Mouse (Mus musculus) hindbrain, embryonic 15.5 days (tissue): ENCODE results near the gene Abhd17b. TPM values are rescaled to one million over a fixed set of nuclear protein-coding genes. Genes with fewer than 3 reads are reported as not detected.

Source experiments
- ATAC-seq: fragments of 200-750 bp; cut with Nextera tagmentation; 2 replicates; pipeline ENCODE4 v1.8.0; 2017; ENCODE audit warnings: low read depth, moderate number of reproducible peaks, moderate TSS enrichment; ENCODE audit not compliant: low FRiP score
- H3K27ac ChIP-seq: fragments of 300-500 bp; sonication (generic); replicated peaks from 2 replicates; pipeline ENCODE4 v1.5.1; 2015; ENCODE audit warnings: mild to moderate bottlenecking, inconsistent platforms
- H3K27me3 ChIP-seq: fragments of 300-500 bp; sonication (generic); 2 replicates; pipeline ENCODE4 v1.6.1; 2015; ENCODE audit warnings: control low read depth, inconsistent platforms
- H3K36me3 ChIP-seq: fragments of 300-500 bp; sonication (generic); 2 replicates; pipeline ENCODE4 v1.6.1; 2015; ENCODE audit warnings: control low read depth, inconsistent platforms
- H3K4me1 ChIP-seq: fragments of 300-500 bp; sonication (generic); replicated peaks from 2 replicates; pipeline ENCODE4 v1.6.1; 2015; ENCODE audit warnings: control low read depth, inconsistent platforms
- H3K4me2 ChIP-seq: fragments of 300-500 bp; sonication (generic); 2 replicates; pipeline ENCODE4 v1.6.1; 2015; ENCODE audit warnings: moderate library complexity, mild to moderate bottlenecking, inconsistent platforms
- H3K4me3 ChIP-seq: fragments of 300-500 bp; sonication (generic); 2 replicates; pipeline ENCODE4 v1.5.1; 2015; ENCODE audit warnings: mild to moderate bottlenecking, inconsistent platforms
- H3K9ac ChIP-seq: fragments of 300-500 bp; sonication (generic); 2 replicates; pipeline ENCODE4 v1.6.1; 2015; ENCODE audit warnings: inconsistent platforms
- H3K9me3 ChIP-seq: fragments of 300-500 bp; sonication (generic); 2 replicates; pipeline ENCODE4 v1.6.1; 2016; ENCODE audit warnings: control low read depth, inconsistent platforms
- WGBS: fragments of 180-500 bp; shearing (Covaris S2); methylation state at CpG from one replicate; pipeline ENCODE4 v1.1.7; 2015; 5-methylcytosine and 5-hydroxymethylcytosine counted together
- polyA plus RNA-seq: library from polyadenylated mRNA; unstranded; fragments of >200 nt; fragmentation: Nextera tagmentation; extraction: Ambion mirVana; gene quantifications from 2 replicates; pipeline ENCODE4 v1.2.1, GENCODE M21; 2015

Abhd17b gene
- polyA plus RNA-seq, 1 experiment from 2014 or later: 38.8 TPM

GRCm38 (mm10) chr19:21660734-21661133 is 7.7 kb downstream of the Abhd17b start:
- no peaks in the 10 kb centered on the region for H3K9me3 ChIP-seq
- no peak overlapping the region for H3K9ac ChIP-seq
- 68% methylated on average over 1 of the region's 1 CpGs for WGBS

GRCm38 (mm10) chr19:21663756-21664456 is 10.9 kb downstream of the Abhd17b start:
- no peak for ATAC-seq
- H3K36me3 ChIP-seq: no peaks in the 10 kb centered on the region
- no peak overlapping the region for H3K27ac ChIP-seq
- H3K27me3 ChIP-seq: no peaks in the 10 kb centered on the region
- no peak overlapping the region for H3K4me2 ChIP-seq
- H3K9ac ChIP-seq: no peak overlapping the region
- no peaks in the 10 kb centered on the region for H3K9me3 ChIP-seq
- H3K4me3 ChIP-seq: no peak overlapping the region
- WGBS: 90% methylated on average over 4 of the region's 4 CpGs
- H3K4me1 ChIP-seq: no peaks in the 10 kb centered on the region

More at GRCm38 (mm10) chr19:21660734-21661133, 7.7 kb downstream of the Abhd17b start:
- no peak for ATAC-seq
- Histone ChIP-seq H3K36me3 (no peaks in the 10 kb centered on the region), H3K27me3 (no peaks in the 10 kb centered on the region), H3K4me3 (no peak overlapping the region), H3K4me1 (peaks cover 7% of the 10 kb centered on the region), H3K4me2 (no peak overlapping the region), H3K27ac (no peak overlapping the region)

DNA sequence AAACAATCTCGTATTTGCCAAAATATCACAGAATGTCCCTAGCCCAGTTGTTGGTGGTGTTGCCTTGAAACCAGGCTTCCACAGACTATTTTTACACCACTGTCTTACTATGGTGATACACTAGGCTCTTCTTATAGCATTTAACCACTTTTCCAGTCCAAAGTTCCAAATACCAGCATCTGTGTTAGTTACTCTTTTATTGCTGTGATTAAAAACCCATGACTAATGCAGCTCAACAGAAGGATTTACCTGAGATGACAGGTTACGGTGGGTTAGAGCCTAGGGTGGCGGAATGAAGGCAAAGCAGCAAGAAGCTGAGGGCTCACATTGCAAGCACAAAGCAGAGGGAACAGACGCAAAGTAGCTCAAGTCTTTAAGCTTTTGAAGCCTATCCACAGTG is 16.7 kb downstream of the Abhd17b start:
- 94% methylated on average over 4 of the region's 4 CpGs for WGBS
- H3K9ac ChIP-seq: no peak overlapping the region

GRCm38 (mm10) chr19:21674354-21675096 is 21.5 kb downstream of the Abhd17b start:
- no peaks in the 10 kb centered on the region for H3K27me3 ChIP-seq
- H3K9me3 ChIP-seq: no peaks in the 10 kb centered on the region; the same call in 1 of the 2 replicates
- H3K4me3 ChIP-seq: no peak overlapping the region
- no peaks in the 10 kb centered on the region for H3K4me1 ChIP-seq
- ATAC-seq: no peak
- no peak overlapping the region for H3K9ac ChIP-seq
- H3K36me3 ChIP-seq: 0 out of 2 replicates have a peak, but pooled peaks cover 5% of the 10 kb centered on the region
- H3K4me2 ChIP-seq: no peak overlapping the region
- 97% methylated on average over 17 of the region's 17 CpGs for WGBS
- H3K27ac ChIP-seq: no peak overlapping the region

More for the DNA sequence above, 16.7 kb downstream of the Abhd17b start:
- Histone ChIP-seq H3K4me3 (no peak overlapping the region), H3K4me1 (no peaks in the 10 kb centered on the region), H3K36me3 (no peaks in the 10 kb centered on the region), H3K4me2 (no peak overlapping the region), H3K9me3 (no peaks in the 10 kb centered on the region; the same call in 1 of the 2 replicates), H3K27me3 (no peaks in the 10 kb centered on the region), H3K27ac (no peak overlapping the region)
- ATAC-seq: no peak

DNA sequence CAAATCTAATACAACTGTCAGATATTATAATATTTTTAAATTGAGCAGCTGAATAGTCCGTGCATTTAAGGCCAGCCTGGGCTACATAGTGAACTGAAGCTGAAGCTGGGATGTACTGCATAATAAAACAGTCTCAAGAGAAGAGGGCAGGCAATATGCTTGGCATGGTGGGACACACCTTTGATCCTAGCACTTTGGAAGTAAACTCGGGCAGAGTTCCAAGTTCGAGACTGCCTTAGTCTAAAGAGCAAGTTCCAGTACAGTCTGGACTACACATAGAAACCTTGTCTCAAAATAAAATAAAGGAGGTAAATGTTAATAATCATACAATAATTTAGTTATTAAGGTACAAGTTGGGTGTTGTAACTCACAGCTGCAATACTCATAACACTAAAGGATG is 27.1 kb downstream of the Abhd17b start:
- H3K27me3 ChIP-seq: no peaks in the 10 kb centered on the region
- WGBS: 98% methylated on average over 3 of the region's 3 CpGs
- H3K9me3 ChIP-seq: no peaks in the 10 kb centered on the region
- no peak for ATAC-seq
- H3K4me1 ChIP-seq: no peaks in the 10 kb centered on the region
- H3K4me3 ChIP-seq: no peak overlapping the region
- no peak overlapping the region for H3K27ac ChIP-seq
- H3K36me3 ChIP-seq: peaks cover 26% of the 10 kb centered on the region
- no peak overlapping the region for H3K4me2 ChIP-seq
- H3K9ac ChIP-seq: no peak overlapping the region

GRCm38 (mm10) chr19:21680986-21681385 is 28.0 kb downstream of the Abhd17b start:
- WGBS: 95% methylated on average over 10 of the region's 10 CpGs
- ATAC-seq: no peak
- Histone ChIP-seq H3K9ac (no peak overlapping the region), H3K9me3 (no peaks in the 10 kb centered on the region), H3K27me3 (no peaks in the 10 kb centered on the region), H3K27ac (no peak overlapping the region), H3K4me3 (no peak overlapping the region), H3K4me1 (no peaks in the 10 kb centered on the region), H3K4me2 (no peak overlapping the region), H3K36me3 (peaks cover 25% of the 10 kb centered on the region)

GRCm38 (mm10) chr19:21713260-21714031 is 60.5 kb downstream of the Abhd17b start:
- ATAC-seq: peak; percentile 72; the same call in 1 of the 2 replicates
- H3K4me3 ChIP-seq: no peak overlapping the region
- no peak overlapping the region for H3K9ac ChIP-seq
- H3K27me3 ChIP-seq: no peaks in the 10 kb centered on the region
- no peak overlapping the region for H3K4me2 ChIP-seq
- H3K4me1 ChIP-seq: 0 out of 2 replicates have a peak, but pooled peaks cover 7% of the 10 kb centered on the region
- H3K27ac ChIP-seq: no peak overlapping the region
- no peaks in the 10 kb centered on the region for H3K9me3 ChIP-seq
- no peaks in the 10 kb centered on the region for H3K36me3 ChIP-seq
- WGBS: 82% methylated on average over 3 of the region's 3 CpGs

GRCm38 (mm10) chr19:21714278-21714883 is 61.4 kb downstream of the Abhd17b start:
- Histone ChIP-seq H3K4me1 (0 out of 2 replicates have a peak, but pooled peaks cover 7% of the 10 kb centered on the region), H3K27me3 (no peaks in the 10 kb centered on the region), H3K4me3 (no peak overlapping the region), H3K4me2 (no peak overlapping the region), H3K27ac (no peak overlapping the region), H3K9ac (no peak overlapping the region), H3K36me3 (no peaks in the 10 kb centered on the region), H3K9me3 (no peaks in the 10 kb centered on the region)
- no peak for ATAC-seq
- WGBS: 78% methylated on average over 10 of the region's 10 CpGs

GRCm38 (mm10) chr19:21715005-21715442 is 62.0 kb downstream of the Abhd17b start:
- H3K4me1 ChIP-seq: 0 out of 2 replicates have a peak, but pooled peaks cover 7% of the 10 kb centered on the region
- no peaks in the 10 kb centered on the region for H3K9me3 ChIP-seq
- H3K36me3 ChIP-seq: no peaks in the 10 kb centered on the region
- WGBS: 57% methylated on average over 10 of the region's 10 CpGs
- no peak overlapping the region for H3K9ac ChIP-seq
- H3K4me2 ChIP-seq: no peak overlapping the region
- no peak overlapping the region for H3K27ac ChIP-seq
- ATAC-seq: no peak
- no peaks in the 10 kb centered on the region for H3K27me3 ChIP-seq
- no peak overlapping the region for H3K4me3 ChIP-seq

DNA sequence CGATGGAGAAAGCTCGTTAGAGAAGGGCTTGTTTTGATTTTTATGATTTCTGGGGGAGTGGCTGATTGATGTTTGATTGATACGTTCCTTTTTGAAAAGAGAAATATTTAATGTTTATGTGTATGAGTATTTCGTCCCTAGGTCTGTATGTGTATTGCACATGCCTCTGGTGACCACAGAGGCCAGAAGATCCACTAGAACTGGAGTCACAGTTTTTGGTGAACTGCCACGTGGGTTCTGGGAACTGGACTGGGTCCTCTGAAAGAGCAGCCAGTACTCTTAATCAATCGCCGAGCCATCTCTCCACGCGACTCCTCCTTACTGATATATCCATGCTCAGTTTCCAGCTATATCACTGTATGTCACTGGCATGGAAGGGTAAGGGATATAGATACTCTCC is 62.5 kb downstream of the Abhd17b start:
- H3K27me3 ChIP-seq: no peaks in the 10 kb centered on the region
- no peak overlapping the region for H3K4me3 ChIP-seq
- H3K4me1 ChIP-seq: 0 out of 2 replicates have a peak, but pooled peaks cover 7% of the 10 kb centered on the region
- whole genome bisulfite sequencing: 86% methylated on average over 9 of the region's 9 CpGs
- no peak for ATAC-seq
- no peak overlapping the region for H3K9ac ChIP-seq
- H3K27ac ChIP-seq: no peak overlapping the region
- no peak overlapping the region for H3K4me2 ChIP-seq
- no peaks in the 10 kb centered on the region for H3K36me3 ChIP-seq
- H3K9me3 ChIP-seq: no peaks in the 10 kb centered on the region

GRCm38 (mm10) chr19:21716456-21716855 is 63.5 kb downstream of the Abhd17b start:
- Histone ChIP-seq H3K4me1 (0 out of 2 replicates have a peak, but pooled peaks cover 7% of the 10 kb centered on the region), H3K27ac (no peak overlapping the region), H3K4me3 (no peak overlapping the region), H3K9me3 (no peaks in the 10 kb centered on the region), H3K4me2 (no peak overlapping the region), H3K36me3 (no peaks in the 10 kb centered on the region), H3K9ac (no peak overlapping the region), H3K27me3 (no peaks in the 10 kb centered on the region)
- no peak for ATAC-seq
- WGBS: 94% methylated on average over 3 of the region's 3 CpGs
